Mouse (Mus musculus): ENCODE results near the gene Lamc1. TPM values are rescaled to one million over a fixed set of nuclear protein-coding genes. Genes with fewer than 3 reads are reported as not detected.

The Lamc1 gene
- polyA plus RNA-seq, 1 experiment from 2014 or later: 25.6 TPM

DNA sequence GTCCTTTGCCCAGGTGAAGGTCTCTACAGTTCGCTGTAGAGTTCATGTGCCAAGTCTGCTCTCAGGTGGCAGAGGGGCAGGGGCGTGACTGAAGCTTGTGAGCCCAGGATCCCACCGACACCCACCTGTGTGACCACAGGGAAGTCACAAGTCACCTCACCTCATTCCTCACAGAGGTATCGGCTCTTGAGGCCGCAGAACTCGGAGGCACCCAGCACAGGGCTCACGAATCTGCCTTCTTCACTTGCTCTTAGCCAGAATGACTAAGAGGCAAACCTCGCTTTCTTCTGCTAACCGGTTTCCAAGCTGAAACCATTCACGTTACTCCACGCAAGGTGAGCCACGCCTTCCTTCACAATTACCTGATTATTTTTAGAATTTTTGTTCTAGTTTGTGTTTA lies 11.2 kb downstream of the Lamc1 start:
- WGBS: 77% methylated on average over 12 of the region's 12 CpGs
- Histone ChIP-seq H3K4me1 (peaks cover 23% of the 10 kb centered on the region), H3K27ac (no peak overlapping the region), H3K4me3 (no peak overlapping the region), H3K9me3 (replicated peaks) (no peaks in the 10 kb centered on the region), H3K27me3 (ENCODE audit: low read depth, poor library complexity, severe bottlenecking) (no peaks in the 10 kb centered on the region), H3K36me3 (peaks cover 27% of the 10 kb centered on the region)
- DNase-seq (ENCODE audit: low spot score): no peak

- Histone ChIP-seq H3K4me3 (no peak overlapping the region), H3K27me3 (ENCODE audit: low read depth, poor library complexity, severe bottlenecking) (no peaks in the 10 kb centered on the region), H3K27ac (no peak overlapping the region), H3K9me3 (replicated peaks) (no peaks in the 10 kb centered on the region), H3K4me1 (peaks cover 20% of the 10 kb centered on the region), H3K36me3 (peaks cover 19% of the 10 kb centered on the region)
- WGBS: 44% methylated on average over 6 of the region's 6 CpGs
- no peak for DNase-seq (ENCODE audit: low spot score)
These were observed 11.9 kb downstream of the Lamc1 start for GRCm38 (mm10) chr1:153320554-153321147.

DNA sequence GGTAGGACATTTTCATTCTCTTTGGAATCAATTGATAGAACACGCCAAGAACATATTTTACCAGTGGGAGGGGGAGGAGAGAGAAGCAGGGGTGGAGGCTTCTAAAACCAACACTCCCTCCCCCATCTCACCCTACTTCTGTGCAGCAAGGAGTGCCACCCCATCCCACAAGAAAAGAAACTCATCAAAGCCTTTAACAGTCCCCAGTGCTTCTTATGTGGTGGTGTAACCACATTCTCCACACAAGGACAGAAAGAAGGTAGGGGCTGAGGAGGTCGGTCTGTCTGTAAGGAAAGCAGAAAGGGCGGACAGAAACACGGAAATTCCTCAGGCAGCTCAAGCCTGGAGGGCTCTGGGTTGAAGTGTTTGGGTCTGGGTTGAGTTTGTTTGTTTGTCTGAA lies 12.5 kb downstream of the Lamc1 start:
- no peaks in the 10 kb centered on the region for H3K27me3 ChIP-seq (ENCODE audit: low read depth, poor library complexity, severe bottlenecking)
- H3K9me3 ChIP-seq (replicated peaks): no peaks in the 10 kb centered on the region
- peaks cover 20% of the 10 kb centered on the region for H3K4me1 ChIP-seq
- H3K36me3 ChIP-seq: peaks cover 15% of the 10 kb centered on the region
- WGBS: 58% methylated on average over 4 of the region's 4 CpGs
- no peak for DNase-seq (ENCODE audit: low spot score)
- no peak overlapping the region for H3K27ac ChIP-seq
- H3K4me3 ChIP-seq: no peak overlapping the region

DNA sequence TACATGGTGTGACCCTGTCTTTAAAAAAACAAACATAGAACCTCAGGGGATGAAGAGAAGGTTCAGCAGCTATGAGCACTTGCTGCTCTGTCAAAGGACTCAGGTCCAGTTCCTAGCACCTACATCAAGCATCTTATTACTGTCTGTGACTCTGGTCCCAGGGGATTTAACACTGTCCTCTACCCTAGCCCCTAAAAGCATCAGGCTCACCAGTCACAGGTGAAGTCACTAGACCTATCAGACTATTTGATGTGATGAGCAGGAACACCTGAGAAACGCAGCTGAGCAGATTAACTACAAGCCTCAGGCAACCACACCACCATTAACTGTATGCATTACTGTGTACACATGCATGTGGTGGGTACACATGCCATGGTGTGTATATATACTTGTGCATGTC lies 13.8 kb downstream of the Lamc1 start:
- DNase-seq (ENCODE audit: low spot score): no peak
- Histone ChIP-seq H3K4me1 (peaks cover 20% of the 10 kb centered on the region), H3K4me3 (no peak overlapping the region), H3K36me3 (peaks cover 7% of the 10 kb centered on the region), H3K27me3 (ENCODE audit: low read depth, poor library complexity, severe bottlenecking) (no peaks in the 10 kb centered on the region), H3K27ac (no peak overlapping the region), H3K9me3 (replicated peaks) (no peaks in the 10 kb centered on the region)
- 89% methylated on average over 1 of the region's 1 CpGs for WGBS

DNA sequence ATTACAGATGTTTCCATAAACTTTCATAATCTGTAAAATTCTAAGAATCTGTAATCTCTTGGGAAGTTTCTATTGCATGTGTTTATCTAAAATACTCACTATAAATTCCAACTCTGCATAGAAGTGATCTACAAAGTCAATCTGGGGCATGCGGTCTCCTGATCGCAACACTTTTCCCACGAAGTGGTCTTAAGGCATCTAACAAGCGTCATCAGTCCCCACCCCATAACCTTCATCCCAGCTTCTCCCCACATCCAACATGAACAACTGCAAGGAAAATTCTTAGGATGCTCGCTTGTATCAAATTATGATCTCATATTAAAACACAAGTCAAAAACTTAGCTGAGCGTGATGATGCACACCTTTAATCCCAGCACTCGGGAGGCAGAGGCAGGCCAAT lies 14.3 kb downstream of the Lamc1 start:
- Histone ChIP-seq H3K9me3 (replicated peaks) (no peaks in the 10 kb centered on the region), H3K4me1 (peaks cover 20% of the 10 kb centered on the region), H3K36me3 (peaks cover 9% of the 10 kb centered on the region; the same call in 1 of the 2 replicates), H3K4me3 (no peak overlapping the region), H3K27me3 (ENCODE audit: low read depth, poor library complexity, severe bottlenecking) (no peaks in the 10 kb centered on the region), H3K27ac (no peak overlapping the region)
- WGBS: 95% methylated on average over 7 of the region's 7 CpGs
- no peak for DNase-seq (ENCODE audit: low spot score)

- Histone ChIP-seq H3K9me3 (replicated peaks) (no peaks in the 10 kb centered on the region), H3K4me3 (no peak overlapping the region), H3K27ac (no peak overlapping the region), H3K27me3 (ENCODE audit: low read depth, poor library complexity, severe bottlenecking) (no peaks in the 10 kb centered on the region), H3K4me1 (peaks cover 20% of the 10 kb centered on the region), H3K36me3 (peaks cover 9% of the 10 kb centered on the region; the same call in 1 of the 2 replicates)
- WGBS: 78% methylated on average over 16 of the region's 16 CpGs
- DNase-seq (ENCODE audit: low spot score): no peak
These were observed 14.9 kb downstream of the Lamc1 start for GRCm38 (mm10) chr1:153317486-153318260.

- H3K36me3 ChIP-seq: peaks cover 9% of the 10 kb centered on the region; the same call in 1 of the 2 replicates
- no peak overlapping the region for H3K27ac ChIP-seq
- DNase-seq (ENCODE audit: low spot score): no peak
- H3K27me3 ChIP-seq (ENCODE audit: low read depth, poor library complexity, severe bottlenecking): no peaks in the 10 kb centered on the region
- peaks cover 20% of the 10 kb centered on the region for H3K4me1 ChIP-seq
- no peak overlapping the region for H3K4me3 ChIP-seq
- 70% methylated on average over 8 of the region's 8 CpGs for WGBS
- no peaks in the 10 kb centered on the region for H3K9me3 ChIP-seq (replicated peaks)
These were observed 15.6 kb downstream of the Lamc1 start for GRCm38 (mm10) chr1:153316956-153317355.

DNA sequence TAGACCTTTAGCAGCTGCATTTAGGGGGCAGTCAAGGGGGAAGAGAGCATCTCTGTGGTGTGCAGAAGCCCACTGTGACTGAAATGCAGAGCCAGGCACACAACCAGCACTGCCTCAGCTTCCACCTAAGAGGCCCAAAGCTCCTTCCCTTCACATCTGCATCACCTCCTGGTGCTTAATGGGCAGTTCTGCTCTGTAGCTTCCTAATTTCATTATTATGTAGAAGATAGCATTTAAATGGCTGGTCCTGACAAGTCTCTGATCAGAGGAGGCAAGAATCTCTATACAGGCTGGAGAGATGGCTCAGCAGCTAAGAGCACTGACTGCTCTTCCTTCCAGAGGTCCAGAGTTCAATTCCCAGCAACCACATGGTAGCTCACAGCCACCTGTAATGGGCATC lies 16.3 kb downstream of the Lamc1 start:
- Histone ChIP-seq H3K36me3 (peaks cover 9% of the 10 kb centered on the region; the same call in 1 of the 2 replicates), H3K27me3 (ENCODE audit: low read depth, poor library complexity, severe bottlenecking) (no peaks in the 10 kb centered on the region), H3K4me1 (peaks cover 18% of the 10 kb centered on the region), H3K9me3 (replicated peaks) (no peaks in the 10 kb centered on the region), H3K4me3 (no peak overlapping the region), H3K27ac (no peak overlapping the region)
- no peak for DNase-seq (ENCODE audit: low spot score)

DNA sequence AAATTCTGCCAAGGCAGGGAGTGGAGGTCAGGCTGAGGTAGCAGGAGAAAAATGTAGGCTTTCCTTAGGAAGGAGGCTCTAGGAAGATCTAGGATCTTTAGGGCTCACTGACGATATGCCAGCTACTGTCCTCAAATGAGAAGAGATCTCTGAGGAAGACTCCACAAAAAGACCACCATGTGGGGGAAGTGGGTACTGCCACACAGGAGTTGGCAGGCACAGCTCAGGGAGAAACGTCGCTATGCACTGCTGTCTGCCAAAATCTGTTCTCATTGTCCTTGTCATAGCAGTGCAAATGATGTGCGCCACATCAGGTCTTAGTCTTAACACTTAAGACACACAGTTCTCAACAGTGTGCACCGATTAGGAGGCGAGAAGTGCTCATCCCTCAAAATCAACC lies 17.5 kb downstream of the Lamc1 start:
- Histone ChIP-seq H3K9me3 (replicated peaks) (no peaks in the 10 kb centered on the region), H3K27me3 (ENCODE audit: low read depth, poor library complexity, severe bottlenecking) (no peaks in the 10 kb centered on the region), H3K27ac (no peak overlapping the region), H3K4me3 (no peak overlapping the region), H3K36me3 (peaks cover 9% of the 10 kb centered on the region; the same call in 1 of the 2 replicates), H3K4me1 (peaks cover 7% of the 10 kb centered on the region)
- DNase-seq (ENCODE audit: low spot score): no peak
- WGBS: 96% methylated on average over 6 of the region's 6 CpGs

- H3K27me3 ChIP-seq (ENCODE audit: low read depth, poor library complexity, severe bottlenecking): no peaks in the 10 kb centered on the region
- DNase-seq (ENCODE audit: low spot score): no peak
- peaks cover 15% of the 10 kb centered on the region for H3K4me1 ChIP-seq
- H3K4me3 ChIP-seq: no peak overlapping the region
- no peaks in the 10 kb centered on the region for H3K9me3 ChIP-seq (replicated peaks)
- WGBS: 93% methylated on average over 5 of the region's 5 CpGs
- H3K36me3 ChIP-seq: peaks cover 3% of the 10 kb centered on the region; the same call in 1 of the 2 replicates
- no peak overlapping the region for H3K27ac ChIP-seq
These were observed 19.6 kb downstream of the Lamc1 start for GRCm38 (mm10) chr1:153312992-153313391.

GRCm38 (mm10) chr1:153310190-153310589 lies 22.4 kb downstream of the Lamc1 start:
- DNase-seq (ENCODE audit: low spot score): no peak

DNA sequence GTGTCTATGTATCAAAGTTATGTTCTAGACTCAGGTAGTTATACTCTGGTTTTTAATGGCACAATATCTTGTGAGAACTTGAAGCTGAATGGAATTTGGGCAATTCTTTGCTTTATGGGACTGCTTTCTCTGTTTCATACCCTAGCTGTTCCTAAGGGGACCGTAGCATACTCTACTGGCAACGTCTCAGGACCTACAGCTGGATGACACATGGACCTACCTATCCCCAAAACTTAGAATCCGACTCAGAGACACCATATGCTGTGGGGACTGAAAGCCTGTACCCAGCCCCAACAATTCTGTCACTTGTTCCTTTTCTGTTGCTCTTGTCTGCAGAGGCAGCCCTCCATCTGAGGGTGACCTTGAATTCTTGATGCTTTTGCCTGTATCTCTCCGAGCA lies 23.3 kb downstream of the Lamc1 start:
- Histone ChIP-seq H3K27ac (no peak overlapping the region), H3K27me3 (ENCODE audit: low read depth, poor library complexity, severe bottlenecking) (no peaks in the 10 kb centered on the region), H3K4me3 (no peak overlapping the region), H3K9me3 (replicated peaks) (no peaks in the 10 kb centered on the region), H3K36me3 (peaks cover 3% of the 10 kb centered on the region; the same call in 1 of the 2 replicates), H3K4me1 (peaks cover 16% of the 10 kb centered on the region)
- 88% methylated on average over 4 of the region's 4 CpGs for WGBS
- DNase-seq (ENCODE audit: low spot score): no peak

More at GRCm38 (mm10) chr1:153310190-153310589, 22.4 kb downstream of the Lamc1 start:
- H3K27ac ChIP-seq: no peak overlapping the region
- peaks cover 16% of the 10 kb centered on the region for H3K4me1 ChIP-seq
- WGBS: 92% methylated on average over 5 of the region's 5 CpGs
- H3K4me3 ChIP-seq: no peak overlapping the region
- no peaks in the 10 kb centered on the region for H3K9me3 ChIP-seq (replicated peaks)
- no peaks in the 10 kb centered on the region for H3K27me3 ChIP-seq (ENCODE audit: low read depth, poor library complexity, severe bottlenecking)
- peaks cover 3% of the 10 kb centered on the region; the same call in 1 of the 2 replicates for H3K36me3 ChIP-seq

- DNase-seq (ENCODE audit: low spot score): no peak
- peaks cover 3% of the 10 kb centered on the region; the same call in 1 of the 2 replicates for H3K36me3 ChIP-seq
- 80% methylated on average over 10 of the region's 10 CpGs for WGBS
- H3K4me3 ChIP-seq: no peak overlapping the region
- H3K27ac ChIP-seq: no peak overlapping the region
- no peaks in the 10 kb centered on the region for H3K9me3 ChIP-seq (replicated peaks)
- H3K4me1 ChIP-seq: peaks cover 16% of the 10 kb centered on the region
- H3K27me3 ChIP-seq (ENCODE audit: low read depth, poor library complexity, severe bottlenecking): no peaks in the 10 kb centered on the region
These were observed 23.7 kb downstream of the Lamc1 start for GRCm38 (mm10) chr1:153308915-153309296.

Measured in limb, embryonic 10.5 days (tissue).